Mouse (Mus musculus) heart, postnatal 0 days (tissue): ENCODE results near the gene Gm12248.

Experiments
- CTCF ChIP-seq: IDR thresholded peaks from 2 replicates; pipeline ENCODE4 v1.5.1; 2016; ENCODE audit warnings: antibody characterized with exemption, control low read depth, low read depth
- EP300 ChIP-seq: IDR thresholded peaks from 2 replicates; pipeline ENCODE4 v1.6.1; 2016; ENCODE audit warnings: antibody characterized with exemption, low read depth

- TF ChIP-seq CTCF (no peak), EP300 (no peak)
These were observed 61.8 kb downstream of the Gm12248 start for GRCm38 (mm10) chr11:58031176-58031575.
